Mouse (Mus musculus): ENCODE data around the gene A930033H14Rik.

GRCm38 (mm10) chr10:69258588-69258987 lies 45.7 kb upstream of the A930033H14Rik start:
- TF ChIP-seq CTCF (IDR thresholded peaks at IDR 0.05; ENCODE audit: low read depth, low read length), result no peak
- no peak for TF ChIP-seq TAL1 (conservative IDR thresholded peaks at IDR 0.05; ENCODE audit: low read depth, low read length)
- no peak for TF ChIP-seq POLR2AphosphoS5 (IDR thresholded peaks at IDR 0.05; ENCODE audit: insufficient replicate concordance, low read depth, low read length)
- TF ChIP-seq GATA1 (IDR thresholded peaks at IDR 0.05; ENCODE audit: borderline replicate concordance, low read length), result no peak
- TF ChIP-seq GATA2 (IDR thresholded peaks at IDR 0.05; ENCODE audit: borderline replicate concordance, low read depth, low read length), result no peak

All from G1E (cell line).